Mouse (Mus musculus) myocyte (in vitro differentiated cells): ENCODE measurements around the gene Sin3b. TPM values are rescaled to one million over a fixed set of nuclear protein-coding genes. Genes with fewer than 3 reads are reported as not detected.

Experiments used
- H3K27me3 ChIP-seq: one replicate; pipeline ENCODE4 v1.6.1; 2011; ENCODE audit not compliant: control insufficient read depth, insufficient read depth, insufficient read length
- H3K36me3 ChIP-seq: one replicate; pipeline ENCODE4 v1.6.1; 2011; ENCODE audit not compliant: control insufficient read depth, insufficient read depth
- H3K4me2 ChIP-seq: one replicate; pipeline ENCODE4 v1.6.1; 2011; ENCODE audit warnings: low read depth, control low read depth
- H3K4me3 ChIP-seq: one replicate; pipeline ENCODE4 v1.5.1; 2011; ENCODE audit warnings: mild to moderate bottlenecking, control low read depth, moderate library complexity
- H3K79me2 ChIP-seq: one replicate; pipeline ENCODE4 v1.6.1; 2011; ENCODE audit not compliant: control insufficient read depth, insufficient read depth
- H3ac ChIP-seq: one replicate; pipeline ENCODE4 v1.6.1; 2011; ENCODE audit not compliant: control insufficient read depth, insufficient read length
- CEBPB ChIP-seq: IDR thresholded peaks from 2 replicates; pipeline ENCODE4 v1.6.1; 2011; ENCODE audit warnings: mild to moderate bottlenecking, moderate library complexity; ENCODE audit not compliant: poor library complexity, insufficient read depth, severe bottlenecking
- E2F4 ChIP-seq: IDR thresholded peaks from one replicate; pipeline ENCODE4 v1.6.1; 2011; ENCODE audit warnings: mild to moderate bottlenecking, control low read depth, moderate library complexity; ENCODE audit not compliant: insufficient read depth
- MAX ChIP-seq: IDR thresholded peaks from one replicate; pipeline ENCODE4 v1.6.1; 2011; ENCODE audit warnings: low read depth, mild to moderate bottlenecking, control low read depth
- MYOD1 ChIP-seq, 3 experiments: IDR thresholded peaks; one replicate each; pipeline ENCODE4 v1.6.1; 2011; ENCODE audit warnings: control low read depth in 2 of 3, low read depth in 2 of 3, mild to moderate bottlenecking in 2 of 3, moderate library complexity in 1 of 3; ENCODE audit not compliant: insufficient read length in 2 of 3, control insufficient read depth in 1 of 3
- MYOG ChIP-seq, 3 experiments: IDR thresholded peaks; one replicate each; pipeline ENCODE4 v1.6.1; 2011; ENCODE audit warnings: control low read depth in 2 of 3, low read depth in 2 of 3, mild to moderate bottlenecking in 2 of 3; ENCODE audit not compliant: insufficient read length in 2 of 3, control insufficient read depth in 1 of 3, insufficient read depth in 1 of 3
- POLR2A ChIP-seq: IDR thresholded peaks from one replicate; pipeline ENCODE4 v1.6.1; 2011; ENCODE audit warnings: low read depth, mild to moderate bottlenecking, control low read depth, moderate library complexity; ENCODE audit not compliant: insufficient read length
- POLR2AphosphoS2 ChIP-seq: IDR thresholded peaks from one replicate; pipeline ENCODE4 v1.6.1; 2011; ENCODE audit warnings: low read depth, control low read depth; ENCODE audit not compliant: insufficient read length
- REST ChIP-seq: IDR thresholded peaks from one replicate; pipeline ENCODE4 v1.6.1; 2011; ENCODE audit warnings: mild to moderate bottlenecking, control low read depth, moderate library complexity; ENCODE audit not compliant: insufficient read depth, insufficient read length
- SRF ChIP-seq: IDR thresholded peaks from one replicate; pipeline ENCODE4 v1.6.1; 2011; ENCODE audit warnings: low read depth; ENCODE audit not compliant: control insufficient read depth, insufficient read length
- TCF12 ChIP-seq: IDR thresholded peaks from one replicate; pipeline ENCODE4 v1.6.1; 2011; ENCODE audit warnings: mild to moderate bottlenecking, control low read depth; ENCODE audit not compliant: poor library complexity, insufficient read depth, severe bottlenecking
- TCF3 ChIP-seq: IDR thresholded peaks from one replicate; pipeline ENCODE4 v1.6.1; 2011; ENCODE audit warnings: low read depth, control low read depth; ENCODE audit not compliant: insufficient read length
- USF1 ChIP-seq: IDR thresholded peaks from one replicate; pipeline ENCODE4 v1.6.1; 2011; ENCODE audit warnings: low read depth, mild to moderate bottlenecking, control low read depth, moderate library complexity
- polyA plus RNA-seq: library from polyadenylated mRNA; unstranded; fragments of >200 nt; fragmentation: generic; extraction: Trizol; gene quantifications from one replicate; pipeline ENCODE4 v1.2.1, GENCODE M21; 2012; ENCODE audit warnings: missing spikeins

Gene Sin3b
- polyA plus RNA-seq, 1 experiment: 155 TPM

GRCm38 (mm10) chr8:72757426-72758195 is 34.5 kb downstream of the Sin3b start:
- H3K36me3 ChIP-seq: peaks cover 13% of the 10 kb centered on the region
- no peaks in the 10 kb centered on the region for H3K27me3 ChIP-seq
- H3K4me3 ChIP-seq: no peak overlapping the region
- no peak for TF ChIP-seq E2F4
- TF ChIP-seq TCF12: no peak
- no peak for TF ChIP-seq MAX
- no peak for TF ChIP-seq SRF
- TF ChIP-seq REST: no peak
- no peak for TF ChIP-seq POLR2AphosphoS2
- no peak overlapping the region for H3K4me2 ChIP-seq
- H3K79me2 ChIP-seq: no peaks in the 10 kb centered on the region
- no peak overlapping the region for H3ac ChIP-seq

- H3K79me2 ChIP-seq: no peaks in the 10 kb centered on the region
- H3K36me3 ChIP-seq: peaks cover 13% of the 10 kb centered on the region
- no peak overlapping the region for H3ac ChIP-seq
- no peak overlapping the region for H3K4me2 ChIP-seq
- TF ChIP-seq E2F4 (no peak), TCF12 (no peak), USF1 (no peak), MAX (no peak), POLR2A (no peak), MYOG (IDR thresholded peaks at IDR 0.05; ENCODE audit: control insufficient read depth in 1 of 3, insufficient read depth in 1 of 3, insufficient read length in 2 of 3, low read depth in 2 of 3) (no peak), CEBPB (no peak), POLR2AphosphoS2 (no peak)
- H3K4me3 ChIP-seq: no peak overlapping the region
- no peaks in the 10 kb centered on the region for H3K27me3 ChIP-seq
These were observed 35.2 kb downstream of the Sin3b start for GRCm38 (mm10) chr8:72758310-72758709.

GRCm38 (mm10) chr8:72760216-72760615 is 37.1 kb downstream of the Sin3b start:
- H3K36me3 ChIP-seq: peaks cover 13% of the 10 kb centered on the region
- H3K4me3 ChIP-seq: no peak overlapping the region

GRCm38 (mm10) chr8:72761322-72762051 is 38.4 kb downstream of the Sin3b start, which contains the start of gene F2rl3:
TSS of gene F2rl3 (plus strand) at chr8:72761880.
- no peaks in the 10 kb centered on the region for H3K79me2 ChIP-seq

More at GRCm38 (mm10) chr8:72760216-72760615, 37.1 kb downstream of the Sin3b start:
- Histone ChIP-seq H3K27me3 (no peaks in the 10 kb centered on the region), H3ac (no peak overlapping the region), H3K79me2 (no peaks in the 10 kb centered on the region), H3K4me2 (no peak overlapping the region)
- TF ChIP-seq POLR2AphosphoS2 (peak; percentile 20), MAX (no peak), E2F4 (no peak)

GRCm38 (mm10) chr8:72762306-72762705 is 39.2 kb downstream of the Sin3b start:
- Histone ChIP-seq H3K4me3 (no peak overlapping the region), H3K4me2 (no peak overlapping the region), H3K27me3 (no peaks in the 10 kb centered on the region), H3K79me2 (no peaks in the 10 kb centered on the region), H3K36me3 (peaks cover 5% of the 10 kb centered on the region), H3ac (no peak overlapping the region)
- TF ChIP-seq SRF: no peak
- TF ChIP-seq CEBPB: no peak
- TF ChIP-seq POLR2A: no peak
- TF ChIP-seq MYOG (IDR thresholded peaks at IDR 0.05; ENCODE audit: control insufficient read depth in 1 of 3, insufficient read depth in 1 of 3, insufficient read length in 2 of 3, low read depth in 2 of 3): peak in 2 of 3 experiments; percentile 5 to 53
- TF ChIP-seq POLR2AphosphoS2: peak; percentile 8
- TF ChIP-seq MYOD1 (IDR thresholded peaks at IDR 0.05; ENCODE audit: control insufficient read depth in 1 of 3, insufficient read length in 2 of 3, low read depth in 2 of 3): no peak
- no peak for TF ChIP-seq TCF12

More at GRCm38 (mm10) chr8:72761322-72762051, 38.4 kb downstream of the Sin3b start, which contains the start of gene F2rl3:
- peaks cover 5% of the 10 kb centered on the region for H3K36me3 ChIP-seq
- no peak within 1 kb of the TSS for H3ac ChIP-seq
- no peak within 1 kb of the TSS for H3K4me3 ChIP-seq
- no peaks in the 10 kb centered on the region for H3K27me3 ChIP-seq
- H3K4me2 ChIP-seq: no peak within 1 kb of the TSS
- TF ChIP-seq MYOG (IDR thresholded peaks at IDR 0.05; ENCODE audit: control insufficient read depth in 1 of 3, insufficient read depth in 1 of 3, insufficient read length in 2 of 3, low read depth in 2 of 3): no peak
- no peak for TF ChIP-seq TCF12
- TF ChIP-seq TCF3: no peak
- TF ChIP-seq E2F4: no peak
- no peak for TF ChIP-seq REST
- TF ChIP-seq POLR2AphosphoS2: no peak
- TF ChIP-seq USF1: no peak
